Mouse (Mus musculus): ENCODE results near the gene Rcor1. TPM values are rescaled to one million over a fixed set of nuclear protein-coding genes. Genes with fewer than 3 reads are reported as not detected.
A peak's percentile ranks its signal among the peaks of the same experiment; 100 is the strongest.

Rcor1 gene
- polyA plus RNA-seq, 1 experiment from 2014 or later = 13.2 TPM

DNA sequence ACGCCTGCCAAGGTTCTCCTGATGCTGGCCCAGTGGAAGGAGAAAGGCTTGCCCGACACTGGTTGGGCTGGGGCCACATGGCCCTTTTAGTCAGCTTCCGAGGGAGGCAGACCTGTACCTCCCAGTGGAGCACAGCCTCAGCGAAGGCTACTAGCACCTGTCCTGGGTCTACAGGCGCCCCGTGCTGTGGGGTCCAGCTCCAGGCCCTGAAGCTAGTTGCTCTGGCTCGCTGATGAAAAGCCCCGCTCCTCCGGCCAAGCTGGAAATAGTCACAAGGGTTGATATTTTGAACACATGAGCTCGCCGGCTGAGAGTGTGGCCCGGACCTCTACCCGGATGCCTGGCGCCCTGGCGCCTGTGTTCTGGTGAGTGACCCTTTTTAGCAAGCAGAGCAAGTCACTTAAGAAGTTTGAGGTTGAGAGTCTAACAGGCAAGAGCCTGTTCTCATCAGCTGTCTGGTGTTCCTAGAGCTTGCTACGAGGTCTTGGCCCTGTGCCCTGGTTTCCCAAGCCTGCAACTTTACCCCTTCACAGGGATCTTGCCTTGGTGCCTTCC is 104.4 kb downstream of the Rcor1 start:
- Histone ChIP-seq H3K4me3 (ENCODE audit: low read depth, low read length) (no peak overlapping the region), H3K9ac (ENCODE audit: low read depth, low read length) (no peak overlapping the region), H3K27ac (ENCODE audit: low read depth, low read length) (peak overlapping the region; percentile 79), H3K27me3 (ENCODE audit: control insufficient read depth, insufficient read depth, low read length) (no peaks in the 10 kb centered on the region), H3K4me1 (replicated peaks; ENCODE audit: control insufficient read depth, insufficient read depth, low read length) (peaks cover 19% of the 10 kb centered on the region), H3K9me3 (ENCODE audit: control insufficient read depth, low read length) (no peaks in the 10 kb centered on the region), H3K36me3 (ENCODE audit: control insufficient read depth, insufficient read depth, low read length) (no peaks in the 10 kb centered on the region), H3K4me2 (replicated peaks; ENCODE audit: low read depth, low read length) (peak overlapping the region; percentile 24)
- WGBS = 63% methylated on average over 16 of the region's 16 CpGs
- no peak for DNase-seq (ENCODE audit: low spot score)
- peak; percentile 67 for ATAC-seq (ENCODE audit: low FRiP score)

DNA sequence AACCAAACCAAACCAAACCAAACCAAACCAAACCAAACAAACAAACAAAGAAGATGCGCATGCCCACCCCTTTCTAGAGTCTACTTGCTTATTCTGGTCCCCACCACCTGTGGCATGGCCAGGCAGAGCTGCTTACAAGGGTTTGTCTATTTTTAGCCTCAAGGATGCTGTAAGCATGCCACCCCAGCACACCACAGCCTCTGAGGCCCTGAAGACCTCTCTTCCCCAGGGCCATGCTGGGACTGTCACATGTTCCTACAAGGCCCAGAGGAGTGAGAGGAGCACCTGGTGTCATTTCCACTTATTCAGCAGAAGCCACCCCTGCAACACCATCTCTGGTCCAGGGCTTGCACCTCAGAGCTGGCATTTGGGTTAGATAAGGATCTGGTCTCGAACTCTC is 105.4 kb downstream of the Rcor1 start:
- Histone ChIP-seq H3K4me1 (replicated peaks; ENCODE audit: control insufficient read depth, insufficient read depth, low read length) (peaks cover 19% of the 10 kb centered on the region), H3K9me3 (ENCODE audit: control insufficient read depth, low read length) (no peaks in the 10 kb centered on the region), H3K36me3 (ENCODE audit: control insufficient read depth, insufficient read depth, low read length) (no peaks in the 10 kb centered on the region), H3K4me3 (ENCODE audit: low read depth, low read length) (no peak overlapping the region), H3K27ac (ENCODE audit: low read depth, low read length) (no peak overlapping the region), H3K4me2 (replicated peaks; ENCODE audit: low read depth, low read length) (no peak overlapping the region), H3K9ac (ENCODE audit: low read depth, low read length) (no peak overlapping the region), H3K27me3 (ENCODE audit: control insufficient read depth, insufficient read depth, low read length) (no peaks in the 10 kb centered on the region)
- WGBS = 100% methylated on average over 2 of the region's 2 CpGs
- no peak for ATAC-seq (ENCODE audit: low FRiP score)
- DNase-seq (ENCODE audit: low spot score) = no peak

DNA sequence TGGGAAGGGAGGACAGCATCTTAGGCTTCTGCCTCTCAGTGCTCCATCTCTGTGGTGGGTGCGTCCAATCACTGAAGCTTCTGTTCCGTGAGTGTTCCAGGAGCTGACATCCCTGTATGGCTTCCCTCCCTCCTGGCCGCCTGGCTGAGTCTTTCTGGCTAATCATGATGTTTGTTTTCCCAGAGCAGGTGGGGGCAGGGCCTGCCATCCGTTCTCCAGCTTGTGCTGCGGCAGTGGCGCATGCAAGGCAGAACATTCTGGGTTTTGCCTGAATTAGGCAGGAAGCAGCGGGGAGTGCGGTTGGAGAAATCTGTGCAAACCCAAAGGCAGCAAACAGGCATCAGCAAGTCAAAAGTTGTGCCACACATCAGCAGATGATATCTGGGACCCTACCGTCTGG is 106.1 kb downstream of the Rcor1 start:
- Histone ChIP-seq H3K4me1 (replicated peaks; ENCODE audit: control insufficient read depth, insufficient read depth, low read length) (peaks cover 19% of the 10 kb centered on the region), H3K4me3 (ENCODE audit: low read depth, low read length) (no peak overlapping the region), H3K4me2 (replicated peaks; ENCODE audit: low read depth, low read length) (no peak overlapping the region), H3K27ac (ENCODE audit: low read depth, low read length) (no peak overlapping the region), H3K9me3 (ENCODE audit: control insufficient read depth, low read length) (no peaks in the 10 kb centered on the region), H3K27me3 (ENCODE audit: control insufficient read depth, insufficient read depth, low read length) (no peaks in the 10 kb centered on the region), H3K9ac (ENCODE audit: low read depth, low read length) (no peak overlapping the region), H3K36me3 (ENCODE audit: control insufficient read depth, insufficient read depth, low read length) (no peaks in the 10 kb centered on the region)
- WGBS = 45% methylated on average over 9 of the region's 9 CpGs
- ATAC-seq (ENCODE audit: low FRiP score) (no peak), DNase-seq (ENCODE audit: low spot score) (no peak)

DNA sequence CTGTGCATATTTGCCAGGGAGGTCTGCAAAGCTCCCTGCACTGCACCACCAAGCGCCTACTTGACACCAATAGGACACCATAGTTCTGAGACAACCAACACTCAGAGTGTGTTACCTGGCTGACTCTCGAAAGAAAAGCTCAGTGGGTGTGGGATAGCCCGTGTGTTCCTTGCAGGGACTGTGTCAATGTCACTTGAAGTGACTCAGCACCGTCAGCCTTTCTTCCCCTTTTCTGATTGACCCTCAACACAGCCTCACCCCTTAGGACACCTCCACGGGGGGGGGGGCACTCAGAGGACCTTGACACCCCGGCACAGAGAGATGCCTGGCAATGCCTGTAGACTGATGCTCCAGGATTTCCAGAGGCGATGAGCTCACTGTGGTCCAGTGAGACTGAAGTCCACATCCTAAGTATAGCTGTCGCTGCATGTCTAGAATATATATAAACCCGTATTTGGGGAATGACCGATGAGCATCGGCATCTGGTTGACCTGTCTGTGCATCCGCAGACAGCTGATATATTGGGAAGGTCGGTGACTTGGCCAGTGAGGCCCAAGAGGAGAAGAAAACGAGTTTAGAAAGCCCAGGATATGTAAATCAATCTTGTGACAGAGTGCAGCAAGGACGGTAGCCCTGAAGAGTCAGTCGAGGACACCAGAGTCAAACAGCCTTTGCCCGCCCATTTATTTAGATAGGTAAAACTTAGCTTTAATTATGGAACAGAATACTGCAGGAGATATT is 110.5 kb downstream of the Rcor1 start:
- Histone ChIP-seq H3K9ac (ENCODE audit: low read depth, low read length) (no peak overlapping the region), H3K27ac (ENCODE audit: low read depth, low read length) (no peak overlapping the region), H3K4me2 (replicated peaks; ENCODE audit: low read depth, low read length) (no peak overlapping the region), H3K36me3 (ENCODE audit: control insufficient read depth, insufficient read depth, low read length) (no peaks in the 10 kb centered on the region), H3K27me3 (ENCODE audit: control insufficient read depth, insufficient read depth, low read length) (no peaks in the 10 kb centered on the region), H3K9me3 (ENCODE audit: control insufficient read depth, low read length) (no peaks in the 10 kb centered on the region), H3K4me1 (replicated peaks; ENCODE audit: control insufficient read depth, insufficient read depth, low read length) (peaks cover 8% of the 10 kb centered on the region), H3K4me3 (ENCODE audit: low read depth, low read length) (no peak overlapping the region)
- no peak for ATAC-seq (ENCODE audit: low FRiP score)
- 66% methylated on average over 17 of the region's 17 CpGs for WGBS
- no peak for DNase-seq (ENCODE audit: low spot score)

DNA sequence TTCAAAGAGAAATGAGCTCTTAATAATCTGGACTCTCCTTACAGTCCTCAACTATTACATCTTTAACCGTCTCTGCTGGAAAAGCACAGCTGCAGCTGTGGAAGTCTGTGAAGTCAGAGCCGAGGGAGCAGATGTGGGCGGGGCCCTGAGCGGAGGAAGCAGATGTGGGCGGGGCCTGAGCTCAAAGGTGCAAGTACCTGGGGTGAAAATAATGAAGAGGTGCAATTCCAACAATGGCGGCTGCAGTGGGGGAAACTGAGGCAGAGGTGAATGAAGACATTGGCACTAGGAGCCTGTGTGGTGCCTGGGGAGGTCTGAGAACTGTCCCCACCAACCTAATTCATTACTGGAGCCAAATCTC is 111.1 kb downstream of the Rcor1 start:
- H3K36me3 ChIP-seq (ENCODE audit: control insufficient read depth, insufficient read depth, low read length) = no peaks in the 10 kb centered on the region
- H3K4me1 ChIP-seq (replicated peaks; ENCODE audit: control insufficient read depth, insufficient read depth, low read length) = peaks cover 3% of the 10 kb centered on the region
- H3K4me2 ChIP-seq (replicated peaks; ENCODE audit: low read depth, low read length) = no peak overlapping the region
- 15% methylated on average over 6 of the region's 6 CpGs for WGBS
- no peak overlapping the region for H3K27ac ChIP-seq (ENCODE audit: low read depth, low read length)
- no peaks in the 10 kb centered on the region for H3K27me3 ChIP-seq (ENCODE audit: control insufficient read depth, insufficient read depth, low read length)
- H3K9ac ChIP-seq (ENCODE audit: low read depth, low read length) = no peak overlapping the region
- H3K4me3 ChIP-seq (ENCODE audit: low read depth, low read length) = no peak overlapping the region
- no peak for DNase-seq (ENCODE audit: low spot score)
- H3K9me3 ChIP-seq (ENCODE audit: control insufficient read depth, low read length) = no peaks in the 10 kb centered on the region
- no peak for ATAC-seq (ENCODE audit: low FRiP score)

DNA sequence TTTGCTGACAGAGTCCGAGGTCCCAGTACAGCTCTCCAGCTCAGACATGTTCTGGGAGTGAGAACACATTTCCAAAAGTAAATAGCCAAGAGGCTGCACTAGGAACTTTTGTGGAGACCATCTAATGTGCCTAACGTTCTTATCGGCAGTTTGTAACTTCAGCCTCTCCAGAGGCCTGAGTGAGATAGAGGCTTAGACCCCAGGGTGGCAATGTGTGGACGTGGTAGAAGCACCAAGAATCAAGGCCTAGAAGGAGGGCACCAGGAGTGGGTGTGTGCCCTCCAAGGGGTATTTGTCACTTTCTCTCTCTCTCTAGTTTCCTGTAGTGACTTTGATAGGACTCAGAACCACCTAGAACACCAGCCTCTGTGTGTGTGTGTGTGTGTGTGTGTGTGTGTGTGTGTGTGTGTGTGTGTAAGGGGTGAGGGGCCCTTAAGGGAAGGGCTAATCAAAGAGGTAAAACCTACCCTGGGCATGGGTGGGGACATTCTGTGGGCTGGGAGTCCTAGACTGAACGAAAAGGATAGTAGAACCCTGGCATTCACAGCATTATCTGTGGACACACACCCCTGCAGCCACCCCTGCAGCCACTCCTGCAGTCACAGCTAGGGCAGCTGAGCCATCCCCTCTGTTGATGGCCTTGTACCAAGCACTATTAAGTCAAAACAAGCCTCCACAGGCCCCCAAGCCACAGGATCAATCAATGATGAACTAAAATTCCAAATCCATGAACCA is 112.4 kb downstream of the Rcor1 start:
- Histone ChIP-seq H3K27ac (ENCODE audit: low read depth, low read length) (no peak overlapping the region), H3K36me3 (ENCODE audit: control insufficient read depth, insufficient read depth, low read length) (no peaks in the 10 kb centered on the region), H3K4me3 (ENCODE audit: low read depth, low read length) (no peak overlapping the region), H3K4me2 (replicated peaks; ENCODE audit: low read depth, low read length) (no peak overlapping the region), H3K27me3 (ENCODE audit: control insufficient read depth, insufficient read depth, low read length) (no peaks in the 10 kb centered on the region), H3K9ac (ENCODE audit: low read depth, low read length) (no peak overlapping the region), H3K9me3 (ENCODE audit: control insufficient read depth, low read length) (no peaks in the 10 kb centered on the region), H3K4me1 (replicated peaks; ENCODE audit: control insufficient read depth, insufficient read depth, low read length) (no peaks in the 10 kb centered on the region)
- 86% methylated on average over 5 of the region's 5 CpGs for WGBS
- ATAC-seq (ENCODE audit: low FRiP score) (no peak), DNase-seq (ENCODE audit: low spot score) (no peak)

DNA sequence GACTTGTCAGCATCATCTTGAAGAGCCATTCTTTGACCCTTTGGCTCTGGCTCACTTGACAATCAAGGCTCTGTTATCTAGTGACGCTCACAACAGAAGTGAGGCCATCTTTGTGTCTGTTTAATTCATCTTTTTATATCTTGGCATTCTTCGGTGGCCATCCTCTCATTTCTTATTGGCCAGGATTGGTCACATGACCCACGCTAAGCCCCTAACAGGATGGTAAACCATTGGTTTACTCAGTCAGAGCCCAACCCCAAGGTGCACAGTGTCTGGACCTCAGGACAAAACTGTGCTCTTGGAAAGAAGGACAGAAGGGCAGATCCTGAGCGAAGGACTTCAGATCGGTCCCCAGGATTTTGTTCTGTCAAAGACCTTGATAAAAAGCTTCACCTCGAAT is 113.4 kb downstream of the Rcor1 start:
- H3K27me3 ChIP-seq (ENCODE audit: control insufficient read depth, insufficient read depth, low read length) = no peaks in the 10 kb centered on the region
- no peak overlapping the region for H3K4me2 ChIP-seq (replicated peaks; ENCODE audit: low read depth, low read length)
- no peak overlapping the region for H3K27ac ChIP-seq (ENCODE audit: low read depth, low read length)
- whole genome bisulfite sequencing = 90% methylated on average over 6 of the region's 6 CpGs
- no peaks in the 10 kb centered on the region for H3K9me3 ChIP-seq (ENCODE audit: control insufficient read depth, low read length)
- H3K4me3 ChIP-seq (ENCODE audit: low read depth, low read length) = no peak overlapping the region
- no peaks in the 10 kb centered on the region for H3K4me1 ChIP-seq (replicated peaks; ENCODE audit: control insufficient read depth, insufficient read depth, low read length)
- DNase-seq (ENCODE audit: low spot score) (no peak), ATAC-seq (ENCODE audit: low FRiP score) (no peak)
- H3K36me3 ChIP-seq (ENCODE audit: control insufficient read depth, insufficient read depth, low read length) = no peaks in the 10 kb centered on the region
- no peak overlapping the region for H3K9ac ChIP-seq (ENCODE audit: low read depth, low read length)

DNA sequence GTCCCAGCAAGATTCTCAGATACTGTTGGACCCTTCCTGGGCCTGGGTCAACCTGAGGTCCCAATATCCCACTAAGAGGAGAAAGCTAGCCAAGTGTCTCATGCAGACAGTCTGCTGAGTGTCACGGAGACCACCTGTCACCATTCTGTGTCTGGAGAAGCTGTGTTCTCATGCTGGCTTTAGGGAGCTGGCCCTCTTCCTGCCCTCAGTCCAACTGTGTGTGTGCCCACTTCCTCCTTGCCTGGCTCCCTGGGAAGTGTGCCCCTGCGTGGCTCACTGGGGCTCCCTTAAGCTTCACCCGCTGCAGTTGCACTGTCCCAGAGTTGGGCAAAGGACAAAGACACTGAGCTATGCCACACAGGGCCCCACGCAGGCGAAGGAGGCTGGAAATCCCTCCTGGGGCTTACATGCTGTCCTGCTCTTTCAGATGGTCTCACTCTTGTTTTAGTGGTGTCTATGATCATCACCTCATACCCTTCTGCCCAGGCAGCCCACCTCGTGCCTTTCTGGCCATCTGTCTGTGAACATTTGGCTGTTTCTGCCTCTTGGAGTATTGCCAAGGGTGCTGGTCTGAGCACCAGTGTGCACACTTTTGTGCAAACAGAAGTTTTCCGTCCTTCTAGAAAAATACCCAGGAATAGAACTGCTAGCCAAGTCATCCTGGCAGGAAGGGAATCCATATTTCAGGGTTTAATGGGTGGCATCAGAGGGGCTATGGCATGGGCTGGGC is 114.0 kb downstream of the Rcor1 start:
- no peak overlapping the region for H3K4me3 ChIP-seq (ENCODE audit: low read depth, low read length)
- whole genome bisulfite sequencing = 83% methylated on average over 7 of the region's 7 CpGs
- no peak for ATAC-seq (ENCODE audit: low FRiP score)

More for the DNA sequence above, 114.0 kb downstream of the Rcor1 start:
- no peaks in the 10 kb centered on the region for H3K4me1 ChIP-seq (replicated peaks; ENCODE audit: control insufficient read depth, insufficient read depth, low read length)
- no peak overlapping the region for H3K27ac ChIP-seq (ENCODE audit: low read depth, low read length)
- H3K9me3 ChIP-seq (ENCODE audit: control insufficient read depth, low read length) = no peaks in the 10 kb centered on the region
- H3K4me2 ChIP-seq (replicated peaks; ENCODE audit: low read depth, low read length) = no peak overlapping the region
- H3K36me3 ChIP-seq (ENCODE audit: control insufficient read depth, insufficient read depth, low read length) = no peaks in the 10 kb centered on the region
- no peaks in the 10 kb centered on the region for H3K27me3 ChIP-seq (ENCODE audit: control insufficient read depth, insufficient read depth, low read length)
- no peak overlapping the region for H3K9ac ChIP-seq (ENCODE audit: low read depth, low read length)
- DNase-seq (ENCODE audit: low spot score) = no peak

Measured in hindbrain, embryonic 11.5 days (tissue).